Mouse (Mus musculus): ENCODE data around the gene Vav2.

DNA sequence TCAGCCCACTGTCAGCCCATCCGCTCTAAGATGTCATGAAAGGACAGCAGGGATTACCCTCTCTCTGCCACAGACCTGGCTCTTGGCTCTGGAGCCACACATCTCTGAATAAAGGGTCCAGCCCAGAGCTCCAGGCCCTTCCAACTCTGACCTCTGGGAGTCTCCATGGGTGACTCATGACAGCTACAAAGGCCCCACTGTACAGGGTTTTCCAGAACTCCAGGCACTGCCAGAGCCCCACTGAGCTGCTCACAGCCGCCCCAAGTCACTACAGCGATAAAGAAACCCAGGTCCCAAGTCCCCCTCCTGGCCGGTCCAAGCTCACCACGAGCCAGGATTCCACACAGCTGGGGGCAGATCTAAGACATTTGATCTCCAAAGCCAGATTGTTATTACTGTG, 34.6 kb downstream of the Vav2 start:
- TF ChIP-seq USF1 (IDR thresholded peaks at IDR 0.05; ENCODE audit: low read depth) (no peak), CTCF (IDR thresholded peaks at IDR 0.05; ENCODE audit: control insufficient read depth, insufficient read depth, insufficient read length) (no peak), MAX (IDR thresholded peaks at IDR 0.05) (no peak), CEBPB (IDR thresholded peaks at IDR 0.05; ENCODE audit: low read depth) (no peak), MYOG (IDR thresholded peaks at IDR 0.05; ENCODE audit: control insufficient read depth, extremely low read depth, insufficient read length) (no peak)
